Mouse (Mus musculus) ES-E14 (cell line): ENCODE data around the gene Arl2. TPM values are rescaled to one million over a fixed set of nuclear protein-coding genes. Genes with fewer than 3 reads are reported as not detected.

Experiments
- DNase-seq: peaks from one replicate; pipeline ENCODE4 v3.0.0-alpha.2; 2013; ENCODE audit warnings: low read depth, low spot score
- H3K27ac ChIP-seq: 2 replicates; pipeline ENCODE4 v1.5.1; 2012; ENCODE audit warnings: low read depth, mild to moderate bottlenecking, low read length, moderate library complexity, mixed read lengths; ENCODE audit not compliant: poor library complexity, insufficient read depth, severe bottlenecking
- H3K36me3 ChIP-seq: 2 replicates; pipeline ENCODE4 v1.6.1; 2012; ENCODE audit warnings: mild to moderate bottlenecking, low read length, moderate library complexity, mixed read lengths; ENCODE audit not compliant: control insufficient read depth, poor library complexity, insufficient read depth, severe bottlenecking
- H3K4me1 ChIP-seq, 2 experiments: fragments of 150-350 bp in 1 of 2; sonication (generic) in 1 of 2; 2 replicates each; pipeline ENCODE4 v1.6.1; 2012; ENCODE audit warnings: low read length in 2 of 2, mild to moderate bottlenecking in 1 of 2, mixed read lengths in 1 of 2; ENCODE audit not compliant: control insufficient read depth in 2 of 2, insufficient read depth in 2 of 2, poor library complexity in 1 of 2
- H3K4me3 ChIP-seq, 2 experiments: fragments of 150-350 bp in 1 of 2; sonication (generic) in 1 of 2; 2 replicates each; pipeline ENCODE4 v1.5.1; 2012; ENCODE audit warnings: low read length in 2 of 2, low read depth in 1 of 2, mild to moderate bottlenecking in 1 of 2, mixed read lengths in 1 of 2; ENCODE audit not compliant: insufficient read depth in 1 of 2, poor library complexity in 1 of 2, severe bottlenecking in 1 of 2
- H3K9ac ChIP-seq: 2 replicates; pipeline ENCODE4 v1.6.1; 2012; ENCODE audit warnings: low read depth, mild to moderate bottlenecking, low read length, mixed read lengths; ENCODE audit not compliant: poor library complexity, insufficient read depth, severe bottlenecking
- H3K9me3 ChIP-seq: fragments of 150-350 bp; sonication (generic); 2 replicates; pipeline ENCODE4 v1.6.1; 2012; ENCODE audit warnings: low read depth, mild to moderate bottlenecking, low read length; ENCODE audit not compliant: control insufficient read depth, insufficient read depth
- CHD2 ChIP-seq: IDR thresholded peaks from 2 replicates; pipeline ENCODE4 v1.6.1; 2014; ENCODE audit warnings: mild to moderate bottlenecking, low read depth, low read length, inconsistent platforms
- HCFC1 ChIP-seq: IDR thresholded peaks from 2 replicates; pipeline ENCODE4 v1.6.1; 2012; ENCODE audit warnings: low read length, inconsistent platforms, borderline replicate concordance; ENCODE audit not compliant: insufficient read depth
- MAFK ChIP-seq: IDR thresholded peaks from 2 replicates; pipeline ENCODE4 v1.6.1; 2014; ENCODE audit warnings: mild to moderate bottlenecking, low read depth, low read length, inconsistent platforms; ENCODE audit not compliant: insufficient read depth
- ZC3H11A ChIP-seq: IDR thresholded peaks from 2 replicates; pipeline ENCODE4 v1.6.1; 2012; ENCODE audit warnings: low read depth, mild to moderate bottlenecking, inconsistent platforms, low read length, borderline replicate concordance
- ZNF384 ChIP-seq: IDR thresholded peaks from 2 replicates; pipeline ENCODE4 v1.6.1; 2012; ENCODE audit warnings: low read depth, low read length, inconsistent platforms
- in situ Hi-C, 2 experiments: fragments of 600-800 bp; cut with MboI; formaldehyde crosslinking; loops; one replicate each; pipeline ENCODE4 v1.15.1; 2025; ENCODE audit warnings: low sequenced_read_pairs in 2 of 2, inconsistent platforms in 1 of 2; ENCODE audit not compliant: unreplicated experiment in 2 of 2
- total RNA-seq: library from RNA; depleted of rRNA; stranded (reverse); fragments of 300-350 nt; gene quantifications from 2 replicates; pipeline ENCODE4 v1.2.3, GENCODE M21; 2012

Arl2 gene
- total RNA-seq, 1 experiment: 43.8 TPM

- TF ChIP-seq CHD2: no peak
- no peak for TF ChIP-seq ZC3H11A
- no peak for TF ChIP-seq HCFC1
- TF ChIP-seq MAFK: no peak
- no peak for TF ChIP-seq ZNF384
- Histone ChIP-seq H3K9ac (no peak overlapping the region), H3K36me3 (no peaks in the 10 kb centered on the region), H3K9me3 (no peaks in the 10 kb centered on the region), H3K27ac (no peak overlapping the region), H3K4me1 (peaks cover 2 to 15% of the 10 kb centered on the region in 2 experiments; a peak in 1 of 4 replicates), H3K4me3 (no peak overlapping the region)
- in situ Hi-C loops: loop anchor here in 1 of 2 experiments (10.0 kb wide), 1 partner anchor 159 kb away; the partner anchor contains the start of gene Pola2
- no peak for DNase-seq
These were observed 18.0 kb downstream of the Arl2 start for GRCm38 (mm10) chr19:6123330-6123729.

- Histone ChIP-seq H3K9ac (peak overlapping the region; percentile 60; the same call in 1 of the 2 replicates), H3K9me3 (no peaks in the 10 kb centered on the region), H3K4me3 (peak overlapping the region; percentile 13 to 16; a peak in 2 of 4 replicates), H3K27ac (no peak overlapping the region), H3K36me3 (no peaks in the 10 kb centered on the region), H3K4me1 (peaks cover 2 to 15% of the 10 kb centered on the region in 2 experiments; a peak in 1 of 4 replicates)
- TF ChIP-seq ZNF384: no peak
- no peak for DNase-seq
- in situ Hi-C loops: loop anchor here in 1 of 2 experiments (10.0 kb wide), 1 partner anchor 157 kb away; the partner anchor contains the start of gene Pola2
These were observed 19.6 kb downstream of the Arl2 start for GRCm38 (mm10) chr19:6121761-6122160.

- in situ Hi-C loops: no loop called here
These were observed 22.6 kb downstream of the Arl2 start for GRCm38 (mm10) chr19:6118677-6119185.

GRCm38 (mm10) chr19:6117986-6118676 is 23.2 kb downstream of the Arl2 start, which contains the start of gene Sac3d1:
Gene Sac3d1 (minus strand): TSS chr19:6118650.
- in situ Hi-C loops: no loop called here
- Histone ChIP-seq H3K36me3 (peaks cover 18% of the 10 kb centered on the region), H3K27ac (peak within 1 kb of the TSS; percentile 75), H3K9me3 (no peaks in the 10 kb centered on the region), H3K9ac (peak within 1 kb of the TSS; percentile 92), H3K4me3 (peak within 1 kb of the TSS; percentile 86 to 96), H3K4me1 (peaks cover 2 to 17% of the 10 kb centered on the region in 2 experiments; a peak in 1 of 4 replicates)
- DNase-seq: peak; percentile 92
- TF ChIP-seq ZNF384: no peak
- 0 out of 2 replicates have a peak, but pooled peaks have one; percentile 0 for TF ChIP-seq CHD2
- TF ChIP-seq HCFC1: peak; percentile 84

More at GRCm38 (mm10) chr19:6118677-6119185, 22.6 kb downstream of the Arl2 start:
- peaks cover 2 to 17% of the 10 kb centered on the region in 2 experiments; a peak in 1 of 4 replicates for H3K4me1 ChIP-seq
- no peak for DNase-seq
- peak overlapping the region; percentile 9; the same call in 1 of the 2 replicates for H3K27ac ChIP-seq
- peak overlapping the region; percentile 13; the same call in 1 of the 2 replicates for H3K9ac ChIP-seq
- no peaks in the 10 kb centered on the region for H3K9me3 ChIP-seq
- peak overlapping the region; percentile 45 to 96 for H3K4me3 ChIP-seq
- H3K36me3 ChIP-seq: peaks cover 18% of the 10 kb centered on the region
- TF ChIP-seq MAFK (no peak), HCFC1 (no peak), CHD2 (no peak), ZNF384 (no peak), ZC3H11A (no peak)
